Mouse (Mus musculus): ENCODE data around the gene Orai3. TPM values are rescaled to one million over a fixed set of nuclear protein-coding genes. Genes with fewer than 3 reads are reported as not detected.

The Orai3 gene
- polyA plus RNA-seq, 1 experiment from 2014 or later, result 20.3 TPM

DNA sequence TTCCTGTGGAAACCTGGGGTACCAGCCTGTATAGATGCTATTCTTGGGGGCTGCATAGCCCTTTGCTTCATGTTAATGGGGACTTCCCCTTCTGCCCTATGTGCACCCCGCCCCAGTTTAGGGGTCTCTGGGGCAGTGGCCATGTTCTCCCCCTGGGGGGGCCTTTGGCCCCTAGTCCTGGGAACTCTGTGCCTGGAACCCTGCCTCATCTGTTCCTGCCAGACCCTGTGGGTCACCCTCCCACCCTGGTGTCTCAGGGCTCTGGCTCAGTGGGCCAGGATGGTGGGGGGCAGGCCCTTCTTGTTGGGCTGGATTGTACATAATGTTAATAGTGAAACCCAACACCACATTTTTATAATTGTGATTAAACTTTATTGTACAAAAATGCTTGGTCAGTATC is 30.1 kb downstream of the Orai3 start:
- Histone ChIP-seq H3K4me1 (ENCODE audit: control insufficient read depth, insufficient read depth, low read length) (no peaks in the 10 kb centered on the region; the same call in 1 of the 2 replicates), H3K4me2 (ENCODE audit: low read depth, low read length) (no peak overlapping the region), H3K36me3 (ENCODE audit: control insufficient read depth, insufficient read depth) (peaks cover 43% of the 10 kb centered on the region), H3K27ac (ENCODE audit: low read length) (no peak overlapping the region), H3K4me3 (ENCODE audit: low read length) (no peak overlapping the region), H3K9ac (ENCODE audit: low read length) (no peak overlapping the region), H3K27me3 (ENCODE audit: control insufficient read depth, insufficient read depth, low read length) (no peaks in the 10 kb centered on the region), H3K9me3 (replicated peaks; ENCODE audit: control insufficient read depth, low read length) (no peaks in the 10 kb centered on the region)
- WGBS, result 82% methylated on average over 1 of the region's 1 CpGs
- ATAC-seq (replicated peaks; ENCODE audit: extremely low read depth, insufficient read depth, low FRiP score), result no peak

- WGBS, result 19% methylated on average over 6 of the region's 6 CpGs
- Histone ChIP-seq H3K4me1 (ENCODE audit: control insufficient read depth, insufficient read depth, low read length) (no peaks in the 10 kb centered on the region; the same call in 1 of the 2 replicates), H3K4me2 (ENCODE audit: low read depth, low read length) (peak within 1 kb of the TSS; percentile 53), H3K9me3 (replicated peaks; ENCODE audit: control insufficient read depth, low read length) (no peaks in the 10 kb centered on the region), H3K4me3 (ENCODE audit: low read length) (peak within 1 kb of the TSS; percentile 37), H3K36me3 (ENCODE audit: control insufficient read depth, insufficient read depth) (peaks cover 38% of the 10 kb centered on the region), H3K27ac (ENCODE audit: low read length) (peak within 1 kb of the TSS; percentile 22; the same call in 1 of the 2 replicates), H3K9ac (ENCODE audit: low read length) (peak within 1 kb of the TSS; percentile 50), H3K27me3 (ENCODE audit: control insufficient read depth, insufficient read depth, low read length) (no peaks in the 10 kb centered on the region)
- ATAC-seq (replicated peaks; ENCODE audit: extremely low read depth, insufficient read depth, low FRiP score), result peak; percentile 93
Measured at GRCm38 (mm10) chr7:127800435-127801009, 30.9 kb downstream of the Orai3 start, which contains the start of gene Hsd3b7. TSS of gene Hsd3b7 (plus strand) at chr7:127800604.

DNA sequence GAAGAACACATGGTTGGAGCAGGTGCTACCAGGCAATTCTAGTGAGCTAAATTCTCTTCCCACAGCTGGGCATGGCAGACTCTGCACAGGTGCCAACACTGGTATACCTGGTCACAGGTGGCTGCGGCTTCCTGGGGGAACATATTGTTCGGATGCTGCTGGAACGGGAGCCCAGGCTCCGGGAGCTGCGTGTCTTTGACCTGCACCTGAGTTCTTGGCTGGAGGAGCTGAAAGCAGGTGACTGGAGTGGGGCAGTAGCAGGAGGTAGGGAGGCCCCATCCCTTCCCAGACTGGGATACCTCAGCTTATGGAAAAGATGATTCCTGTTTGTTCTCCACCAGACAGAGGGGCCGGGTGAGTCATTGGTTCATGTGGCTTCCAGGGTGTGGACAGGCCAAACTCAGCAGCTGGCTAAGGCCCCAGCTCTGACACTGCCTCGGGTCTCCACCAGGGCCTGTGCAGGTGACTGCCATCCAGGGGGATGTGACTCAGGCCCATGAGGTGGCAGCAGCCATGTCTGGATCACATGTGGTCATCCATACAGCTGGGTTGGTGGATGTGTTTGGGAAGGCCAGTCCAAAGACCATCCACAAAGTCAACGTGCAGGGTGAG is 31.5 kb downstream of the Orai3 start:
- H3K36me3 ChIP-seq (ENCODE audit: control insufficient read depth, insufficient read depth), result peaks cover 32% of the 10 kb centered on the region
- peak overlapping the region; percentile 37 for H3K4me3 ChIP-seq (ENCODE audit: low read length)
- no peak for ATAC-seq (replicated peaks; ENCODE audit: extremely low read depth, insufficient read depth, low FRiP score)
- H3K9ac ChIP-seq (ENCODE audit: low read length), result peak overlapping the region; percentile 50
- H3K27me3 ChIP-seq (ENCODE audit: control insufficient read depth, insufficient read depth, low read length), result no peaks in the 10 kb centered on the region
- no peaks in the 10 kb centered on the region; the same call in 1 of the 2 replicates for H3K4me1 ChIP-seq (ENCODE audit: control insufficient read depth, insufficient read depth, low read length)
- 78% methylated on average over 8 of the region's 8 CpGs for WGBS
- H3K4me2 ChIP-seq (ENCODE audit: low read depth, low read length), result peak overlapping the region; percentile 53
- peak overlapping the region; percentile 22; the same call in 1 of the 2 replicates for H3K27ac ChIP-seq (ENCODE audit: low read length)
- H3K9me3 ChIP-seq (replicated peaks; ENCODE audit: control insufficient read depth, low read length), result no peaks in the 10 kb centered on the region

GRCm38 (mm10) chr7:127802313-127802712 is 32.7 kb downstream of the Orai3 start:
- 87% methylated on average over 17 of the region's 17 CpGs for WGBS
- Histone ChIP-seq H3K27me3 (ENCODE audit: control insufficient read depth, insufficient read depth, low read length) (no peaks in the 10 kb centered on the region), H3K9ac (ENCODE audit: low read length) (no peak overlapping the region)

DNA sequence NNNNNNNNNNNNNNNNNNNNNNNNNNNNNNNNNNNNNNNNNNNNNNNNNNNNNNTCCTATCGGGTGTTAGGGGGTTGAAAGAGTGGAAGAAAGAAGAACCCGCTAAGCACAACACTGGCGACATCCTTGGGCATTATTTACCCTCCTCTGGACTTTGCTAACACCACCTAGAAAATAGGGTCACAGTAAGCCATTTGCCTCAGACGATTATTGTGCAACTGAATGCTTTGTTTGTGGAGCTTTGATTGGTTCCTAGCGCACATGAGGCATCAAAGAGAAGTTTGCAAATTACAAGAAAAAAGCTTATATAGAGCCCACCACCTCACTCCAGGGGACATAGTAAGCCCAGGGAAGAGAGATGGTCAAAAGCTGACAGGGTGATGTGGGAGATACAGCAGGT is 39.2 kb downstream of the Orai3 start:
- no peak for ATAC-seq (replicated peaks; ENCODE audit: extremely low read depth, insufficient read depth, low FRiP score)
- H3K4me1 ChIP-seq (ENCODE audit: control insufficient read depth, insufficient read depth, low read length), result peaks cover 2% of the 10 kb centered on the region
- no peaks in the 10 kb centered on the region for H3K27me3 ChIP-seq (ENCODE audit: control insufficient read depth, insufficient read depth, low read length)
- no peak overlapping the region for H3K27ac ChIP-seq (ENCODE audit: low read length)
- H3K36me3 ChIP-seq (ENCODE audit: control insufficient read depth, insufficient read depth), result no peaks in the 10 kb centered on the region
- H3K4me2 ChIP-seq (ENCODE audit: low read depth, low read length), result no peak overlapping the region
- no peak overlapping the region for H3K9ac ChIP-seq (ENCODE audit: low read length)
- H3K9me3 ChIP-seq (replicated peaks; ENCODE audit: control insufficient read depth, low read length), result no peaks in the 10 kb centered on the region
- no peak overlapping the region for H3K4me3 ChIP-seq (ENCODE audit: low read length)
- 76% methylated on average over 5 of the region's 5 CpGs for WGBS

More at GRCm38 (mm10) chr7:127802313-127802712, 32.7 kb downstream of the Orai3 start:
- no peaks in the 10 kb centered on the region; the same call in 1 of the 2 replicates for H3K4me1 ChIP-seq (ENCODE audit: control insufficient read depth, insufficient read depth, low read length)
- H3K4me3 ChIP-seq (ENCODE audit: low read length), result no peak overlapping the region
- H3K36me3 ChIP-seq (ENCODE audit: control insufficient read depth, insufficient read depth), result peaks cover 22% of the 10 kb centered on the region
- no peak overlapping the region for H3K27ac ChIP-seq (ENCODE audit: low read length)
- no peak for ATAC-seq (replicated peaks; ENCODE audit: extremely low read depth, insufficient read depth, low FRiP score)
- H3K4me2 ChIP-seq (ENCODE audit: low read depth, low read length), result no peak overlapping the region
- no peaks in the 10 kb centered on the region for H3K9me3 ChIP-seq (replicated peaks; ENCODE audit: control insufficient read depth, low read length)

DNA sequence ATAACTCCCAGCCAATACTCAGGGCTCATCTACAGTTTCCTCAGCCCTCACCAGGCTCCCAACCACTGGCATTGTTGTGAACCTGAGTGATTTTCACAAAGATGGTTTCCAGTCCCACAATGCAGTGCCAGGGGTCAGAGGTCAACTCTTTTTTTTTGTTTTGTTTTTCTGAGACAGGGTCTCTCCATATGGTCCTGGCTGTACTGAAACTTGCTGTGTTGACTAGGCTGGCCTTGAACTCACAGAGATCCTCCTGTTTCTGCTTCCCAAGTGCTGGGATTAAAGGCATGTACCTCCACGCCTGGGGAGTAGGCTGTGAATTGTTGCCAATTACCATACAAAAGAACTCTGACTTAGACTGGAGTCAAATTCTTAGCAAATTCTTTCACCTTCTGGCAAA is 40.2 kb downstream of the Orai3 start:
- Histone ChIP-seq H3K4me2 (ENCODE audit: low read depth, low read length) (no peak overlapping the region), H3K4me1 (ENCODE audit: control insufficient read depth, insufficient read depth, low read length) (peaks cover 9% of the 10 kb centered on the region), H3K9me3 (replicated peaks; ENCODE audit: control insufficient read depth, low read length) (no peaks in the 10 kb centered on the region), H3K9ac (ENCODE audit: low read length) (no peak overlapping the region), H3K4me3 (ENCODE audit: low read length) (no peak overlapping the region), H3K36me3 (ENCODE audit: control insufficient read depth, insufficient read depth) (no peaks in the 10 kb centered on the region), H3K27me3 (ENCODE audit: control insufficient read depth, insufficient read depth, low read length) (no peaks in the 10 kb centered on the region), H3K27ac (ENCODE audit: low read length) (no peak overlapping the region)
- no peak for ATAC-seq (replicated peaks; ENCODE audit: extremely low read depth, insufficient read depth, low FRiP score)
- 90% methylated on average over 1 of the region's 1 CpGs for WGBS

- H3K4me2 ChIP-seq (ENCODE audit: low read depth, low read length), result no peak overlapping the region
- WGBS, result 76% methylated on average over 10 of the region's 10 CpGs
- no peaks in the 10 kb centered on the region for H3K27me3 ChIP-seq (ENCODE audit: control insufficient read depth, insufficient read depth, low read length)
- H3K27ac ChIP-seq (ENCODE audit: low read length), result no peak overlapping the region
- no peaks in the 10 kb centered on the region for H3K9me3 ChIP-seq (replicated peaks; ENCODE audit: control insufficient read depth, low read length)
- ATAC-seq (replicated peaks; ENCODE audit: extremely low read depth, insufficient read depth, low FRiP score), result no peak
- peaks cover 11% of the 10 kb centered on the region for H3K4me1 ChIP-seq (ENCODE audit: control insufficient read depth, insufficient read depth, low read length)
- no peak overlapping the region for H3K9ac ChIP-seq (ENCODE audit: low read length)
- no peak overlapping the region for H3K4me3 ChIP-seq (ENCODE audit: low read length)
- no peaks in the 10 kb centered on the region for H3K36me3 ChIP-seq (ENCODE audit: control insufficient read depth, insufficient read depth)
Measured at GRCm38 (mm10) chr7:127810650-127811049, 41.0 kb downstream of the Orai3 start.

DNA sequence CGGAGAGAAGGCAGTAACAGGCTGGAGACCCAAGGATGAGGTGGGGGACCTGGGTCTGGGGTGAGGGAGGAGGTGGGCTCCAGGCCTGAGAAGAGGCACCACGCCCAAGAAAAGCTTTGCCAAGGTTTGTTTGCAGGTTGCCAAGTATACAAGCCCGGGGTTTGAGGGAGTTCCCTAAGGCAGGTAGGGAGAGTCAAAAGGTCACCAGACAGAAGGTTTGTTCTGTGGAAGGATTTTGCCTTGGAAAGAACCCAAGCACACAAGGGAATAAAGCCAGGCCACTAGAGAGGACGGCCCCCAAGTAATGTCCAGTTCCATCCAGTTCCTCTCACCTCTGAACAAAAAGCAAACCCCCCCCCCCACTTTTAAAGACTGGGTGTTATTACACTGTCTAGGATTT is 41.6 kb downstream of the Orai3 start:
- H3K9ac ChIP-seq (ENCODE audit: low read length), result no peak overlapping the region
- H3K4me3 ChIP-seq (ENCODE audit: low read length), result no peak overlapping the region
- no peak overlapping the region for H3K4me2 ChIP-seq (ENCODE audit: low read depth, low read length)
- WGBS, result 74% methylated on average over 4 of the region's 4 CpGs
- no peaks in the 10 kb centered on the region for H3K36me3 ChIP-seq (ENCODE audit: control insufficient read depth, insufficient read depth)
- no peak for ATAC-seq (replicated peaks; ENCODE audit: extremely low read depth, insufficient read depth, low FRiP score)
- no peak overlapping the region for H3K27ac ChIP-seq (ENCODE audit: low read length)
- no peaks in the 10 kb centered on the region for H3K9me3 ChIP-seq (replicated peaks; ENCODE audit: control insufficient read depth, low read length)
- H3K27me3 ChIP-seq (ENCODE audit: control insufficient read depth, insufficient read depth, low read length), result no peaks in the 10 kb centered on the region
- peaks cover 16% of the 10 kb centered on the region for H3K4me1 ChIP-seq (ENCODE audit: control insufficient read depth, insufficient read depth, low read length)

- Histone ChIP-seq H3K9me3 (replicated peaks; ENCODE audit: control insufficient read depth, low read length) (no peaks in the 10 kb centered on the region), H3K9ac (ENCODE audit: low read length) (no peak overlapping the region), H3K4me3 (ENCODE audit: low read length) (no peak overlapping the region), H3K27me3 (ENCODE audit: control insufficient read depth, insufficient read depth, low read length) (no peaks in the 10 kb centered on the region), H3K4me1 (ENCODE audit: control insufficient read depth, insufficient read depth, low read length) (peaks cover 18% of the 10 kb centered on the region), H3K4me2 (ENCODE audit: low read depth, low read length) (no peak overlapping the region), H3K36me3 (ENCODE audit: control insufficient read depth, insufficient read depth) (no peaks in the 10 kb centered on the region), H3K27ac (ENCODE audit: low read length) (no peak overlapping the region)
- ATAC-seq (replicated peaks; ENCODE audit: extremely low read depth, insufficient read depth, low FRiP score), result no peak
- 78% methylated on average over 3 of the region's 3 CpGs for WGBS
Measured at GRCm38 (mm10) chr7:127812292-127812691, 42.7 kb downstream of the Orai3 start.
